Mouse (Mus musculus) heart, embryonic 16.5 days (tissue): ENCODE measurements around the gene Hoxc5. TPM values are rescaled to one million over a fixed set of nuclear protein-coding genes. Genes with fewer than 3 reads are reported as not detected.

Experiments used
- ATAC-seq: fragments of 200-750 bp; cut with Nextera tagmentation; replicated peaks from 2 replicates; pipeline ENCODE4 v1.8.0; 2017; ENCODE audit warnings: moderate number of reproducible peaks; ENCODE audit not compliant: insufficient read depth, low FRiP score; ENCODE audit errors: extremely low read depth
- H3K27ac ChIP-seq: fragments of 300-500 bp; sonication (generic); 2 replicates; pipeline ENCODE4 v1.5.1; 2014; ENCODE audit warnings: mild to moderate bottlenecking, low read length, control low read depth, moderate library complexity
- H3K27me3 ChIP-seq: fragments of 300-500 bp; sonication (generic); 2 replicates; pipeline ENCODE4 v1.6.1; 2014; ENCODE audit warnings: low read length, mixed read lengths; ENCODE audit not compliant: control insufficient read depth, insufficient read depth
- H3K36me3 ChIP-seq: fragments of 300-500 bp; sonication (generic); 2 replicates; pipeline ENCODE4 v1.6.1; 2014; ENCODE audit not compliant: control insufficient read depth, insufficient read depth
- H3K4me1 ChIP-seq: fragments of 300-500 bp; sonication (generic); 2 replicates; pipeline ENCODE4 v1.6.1; 2014; ENCODE audit warnings: low read length, mixed read lengths; ENCODE audit not compliant: control insufficient read depth, insufficient read depth
- H3K4me2 ChIP-seq: fragments of 300-500 bp; sonication (generic); 2 replicates; pipeline ENCODE4 v1.6.1; 2014; ENCODE audit warnings: low read depth, mild to moderate bottlenecking, control low read depth, low read length
- H3K4me3 ChIP-seq: fragments of 300-500 bp; sonication (generic); 2 replicates; pipeline ENCODE4 v1.5.1; 2014; ENCODE audit warnings: mild to moderate bottlenecking, control low read depth, low read length
- H3K9ac ChIP-seq: fragments of 300-500 bp; sonication (generic); 2 replicates; pipeline ENCODE4 v1.6.1; 2014; ENCODE audit warnings: low read length, control low read depth
- H3K9me3 ChIP-seq: fragments of 300-500 bp; sonication (generic); replicated peaks from 2 replicates; pipeline ENCODE4 v1.6.1; 2016; ENCODE audit warnings: low read length; ENCODE audit not compliant: control insufficient read depth
- WGBS: fragments of 180-500 bp; shearing (Covaris S2); extraction: QIAGEN DNeasy Blood & Tissue Kit; methylation state at CpG from one replicate; pipeline ENCODE4 v1.1.7; 2014; 5-methylcytosine and 5-hydroxymethylcytosine counted together
- polyA plus RNA-seq: library from polyadenylated mRNA; unstranded; fragments of >200 nt; fragmentation: Nextera tagmentation; extraction: Ambion mirVana; gene quantifications from 2 replicates; pipeline ENCODE4 v1.2.1, GENCODE M21; 2015

Gene Hoxc5
- polyA plus RNA-seq, 1 experiment from 2014 or later: 0.11 TPM

DNA sequence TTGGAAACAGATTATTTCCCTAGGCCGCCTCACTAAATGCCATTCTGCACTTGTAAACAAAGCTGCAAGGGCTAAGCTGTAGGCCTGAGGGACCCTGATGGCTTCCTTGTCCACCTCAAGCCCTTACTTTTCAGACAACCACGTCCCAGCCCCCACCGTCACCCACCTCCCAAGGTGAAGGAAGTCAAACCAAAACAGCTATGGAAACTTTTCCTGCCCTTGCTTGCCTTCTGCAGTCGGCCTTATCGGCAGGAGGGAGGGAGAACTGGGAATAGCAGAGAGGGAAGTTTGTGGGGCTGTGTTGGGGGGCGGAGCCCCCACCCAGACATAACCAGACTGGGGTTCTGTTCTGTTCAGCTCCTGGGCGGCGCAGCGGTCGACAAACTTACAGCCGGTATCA is 25.0 kb downstream of the Hoxc5 start:
- Histone ChIP-seq H3K4me1 (no peaks in the 10 kb centered on the region), H3K27ac (no peak overlapping the region), H3K4me3 (no peak overlapping the region), H3K27me3 (peaks cover 90% of the 10 kb centered on the region), H3K9me3 (no peaks in the 10 kb centered on the region), H3K4me2 (no peak overlapping the region), H3K36me3 (no peaks in the 10 kb centered on the region), H3K9ac (no peak overlapping the region)
- no peak for ATAC-seq
- WGBS: 1% methylated on average over 11 of the region's 11 CpGs

GRCm38 (mm10) chr15:102992863-102993262 is 25.6 kb downstream of the Hoxc5 start:
- Histone ChIP-seq H3K36me3 (no peaks in the 10 kb centered on the region), H3K27ac (no peak overlapping the region), H3K27me3 (peaks cover 91% of the 10 kb centered on the region), H3K9ac (no peak overlapping the region), H3K4me2 (no peak overlapping the region), H3K4me1 (no peaks in the 10 kb centered on the region), H3K4me3 (no peak overlapping the region), H3K9me3 (no peaks in the 10 kb centered on the region)
- 1% methylated on average over 3 of the region's 3 CpGs for WGBS
- no peak for ATAC-seq

DNA sequence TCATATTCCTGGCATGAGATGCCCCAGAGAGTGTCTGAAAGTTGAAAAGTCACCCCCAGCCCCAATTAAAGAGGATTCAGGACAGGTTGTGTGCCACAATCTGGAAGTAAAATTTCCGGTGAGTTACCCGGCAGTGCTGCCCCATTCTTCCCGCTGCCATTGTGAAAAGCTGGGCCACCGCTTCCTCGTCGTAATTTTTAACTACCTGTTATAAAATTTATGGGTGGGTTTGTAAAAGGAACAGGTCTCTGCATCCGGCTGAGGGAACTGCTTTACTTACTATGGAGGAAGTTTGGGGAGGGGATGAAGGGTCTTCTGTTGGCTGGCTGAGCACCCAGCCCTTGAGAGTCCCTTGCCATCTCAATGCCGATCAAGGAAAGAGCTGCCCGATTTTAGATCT is 29.3 kb downstream of the Hoxc5 start:
- no peak overlapping the region for H3K4me2 ChIP-seq
- 2% methylated on average over 9 of the region's 9 CpGs for WGBS
- H3K9me3 ChIP-seq: no peaks in the 10 kb centered on the region
- no peak overlapping the region for H3K27ac ChIP-seq
- peaks cover 9% of the 10 kb centered on the region; the same call in 1 of the 2 replicates for H3K4me1 ChIP-seq
- no peak overlapping the region for H3K9ac ChIP-seq
- H3K36me3 ChIP-seq: no peaks in the 10 kb centered on the region
- H3K4me3 ChIP-seq: no peak overlapping the region
- ATAC-seq: no peak
- H3K27me3 ChIP-seq: peaks cover 95% of the 10 kb centered on the region

DNA sequence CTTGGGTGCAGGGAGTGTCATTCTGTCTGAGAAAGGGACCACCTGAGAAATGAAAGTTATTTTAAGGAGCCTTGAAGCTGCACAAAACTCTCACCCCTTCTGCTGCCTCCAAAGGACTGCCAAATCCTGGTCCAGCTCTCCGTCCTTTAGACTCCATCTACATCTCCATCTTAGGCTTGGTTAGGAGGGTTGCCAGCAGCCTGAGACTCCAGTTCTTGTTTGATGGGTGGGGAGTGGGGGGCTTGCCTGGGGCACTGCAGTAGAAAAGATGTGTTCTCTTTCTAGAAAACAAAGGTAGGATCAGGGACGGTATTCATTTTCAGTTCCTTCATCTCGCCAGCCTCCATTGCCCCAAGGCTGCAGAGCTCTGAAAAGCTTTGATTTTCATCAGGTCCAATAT is 30.2 kb downstream of the Hoxc5 start:
- no peaks in the 10 kb centered on the region for H3K9me3 ChIP-seq
- no peaks in the 10 kb centered on the region for H3K36me3 ChIP-seq
- no peak overlapping the region for H3K4me3 ChIP-seq
- no peak overlapping the region for H3K27ac ChIP-seq
- ATAC-seq: no peak
- H3K4me2 ChIP-seq: no peak overlapping the region
- H3K9ac ChIP-seq: no peak overlapping the region
- 1% methylated on average over 3 of the region's 3 CpGs for WGBS
- peaks cover 93% of the 10 kb centered on the region for H3K27me3 ChIP-seq
- H3K4me1 ChIP-seq: peaks cover 10% of the 10 kb centered on the region; the same call in 1 of the 2 replicates

- Histone ChIP-seq H3K9me3 (no peaks in the 10 kb centered on the region), H3K27ac (no peak within 1 kb of the TSS), H3K27me3 (peaks cover 93% of the 10 kb centered on the region), H3K4me3 (peak within 1 kb of the TSS; percentile 59), H3K4me2 (peak within 1 kb of the TSS; percentile 76), H3K36me3 (no peaks in the 10 kb centered on the region), H3K9ac (peak within 1 kb of the TSS; percentile 68; the same call in 1 of the 2 replicates), H3K4me1 (peaks cover 10% of the 10 kb centered on the region; the same call in 1 of the 2 replicates)
- no peak for ATAC-seq
- WGBS: 3% methylated on average over 19 of the region's 19 CpGs
Measured at GRCm38 (mm10) chr15:102997939-102998355, 30.7 kb downstream of the Hoxc5 start, which contains the start of gene Hoxc6. Gene Hoxc6, plus strand, starts transcription at chr15:102998257.

DNA sequence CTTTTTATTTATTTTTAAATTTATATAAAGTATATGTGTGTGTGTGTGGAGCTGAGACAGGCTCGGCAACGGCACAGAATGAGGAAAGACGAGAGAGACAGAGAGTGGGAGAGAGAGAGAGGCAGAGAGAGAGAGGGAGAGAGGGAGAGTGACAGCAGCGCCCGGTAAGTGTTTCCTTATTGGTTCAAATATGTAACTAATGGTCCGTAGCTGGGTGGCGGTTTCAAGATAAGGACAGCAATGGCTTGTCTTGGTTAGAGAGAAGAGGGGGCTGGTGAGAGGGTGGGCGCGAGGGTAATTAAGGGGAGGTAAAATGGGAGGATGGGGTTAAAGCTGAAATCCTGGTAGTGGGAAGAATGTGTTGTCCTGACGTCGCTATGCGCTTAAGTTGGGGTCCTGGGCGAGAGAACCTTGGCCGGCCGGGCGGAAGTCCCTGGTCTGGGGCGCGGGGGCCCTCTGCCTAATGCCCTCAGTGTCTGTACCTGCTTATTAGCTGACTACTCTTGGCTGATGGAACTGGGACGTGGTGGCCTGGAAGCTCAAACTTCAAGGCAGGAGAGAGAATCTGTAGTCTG is 31.5 kb downstream of the Hoxc5 start:
- H3K9ac ChIP-seq: no peak overlapping the region; the same call in 1 of the 2 replicates
- ATAC-seq: peak; percentile 6; the same call in 1 of the 2 replicates
- H3K9me3 ChIP-seq: no peaks in the 10 kb centered on the region
- H3K27ac ChIP-seq: no peak overlapping the region
- peaks cover 10% of the 10 kb centered on the region; the same call in 1 of the 2 replicates for H3K4me1 ChIP-seq
- H3K27me3 ChIP-seq: peaks cover 93% of the 10 kb centered on the region
- WGBS: 1% methylated on average over 18 of the region's 19 CpGs
- peak overlapping the region; percentile 59 for H3K4me3 ChIP-seq
- no peaks in the 10 kb centered on the region for H3K36me3 ChIP-seq
- peak overlapping the region; percentile 76 for H3K4me2 ChIP-seq

GRCm38 (mm10) chr15:102999183-102999831 is 32.1 kb downstream of the Hoxc5 start:
- H3K9me3 ChIP-seq: no peaks in the 10 kb centered on the region
- H3K27ac ChIP-seq: no peak overlapping the region
- WGBS: 3% methylated on average over 33 of the region's 33 CpGs
- H3K27me3 ChIP-seq: peaks cover 93% of the 10 kb centered on the region
- peak overlapping the region; percentile 76 for H3K4me2 ChIP-seq
- peak; percentile 68 for ATAC-seq
- H3K9ac ChIP-seq: peak overlapping the region; percentile 68
- no peaks in the 10 kb centered on the region for H3K36me3 ChIP-seq
- peaks cover 10% of the 10 kb centered on the region; the same call in 1 of the 2 replicates for H3K4me1 ChIP-seq
- H3K4me3 ChIP-seq: peak overlapping the region; percentile 59

DNA sequence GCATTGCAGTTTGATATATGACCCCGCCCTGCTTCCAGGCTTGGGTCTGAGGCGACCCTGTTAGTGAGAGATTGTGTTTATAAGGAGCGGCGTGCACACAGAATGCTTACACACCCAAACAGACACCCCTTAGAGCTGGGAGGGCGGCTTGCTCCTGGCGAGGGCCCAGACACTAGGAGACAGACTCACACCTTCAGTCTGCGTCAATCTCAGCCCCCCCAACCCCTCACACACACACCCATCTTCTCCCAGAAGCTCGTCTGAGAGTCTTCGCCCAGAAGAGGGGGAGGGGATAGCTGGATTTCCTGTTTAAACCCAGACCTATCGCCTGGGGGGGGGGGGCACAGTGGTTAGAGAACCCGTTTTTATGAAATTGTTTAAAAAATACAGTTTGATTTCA is 32.7 kb downstream of the Hoxc5 start:
- no peak overlapping the region for H3K9ac ChIP-seq
- H3K27me3 ChIP-seq: peaks cover 93% of the 10 kb centered on the region
- ATAC-seq: no peak
- peak overlapping the region; percentile 76; the same call in 1 of the 2 replicates for H3K4me2 ChIP-seq
- no peak overlapping the region for H3K27ac ChIP-seq
- peaks cover 10% of the 10 kb centered on the region; the same call in 1 of the 2 replicates for H3K4me1 ChIP-seq
- H3K9me3 ChIP-seq: no peaks in the 10 kb centered on the region
- peak overlapping the region; percentile 59 for H3K4me3 ChIP-seq
- no peaks in the 10 kb centered on the region for H3K36me3 ChIP-seq
- WGBS: 24% methylated on average over 10 of the region's 11 CpGs

- Histone ChIP-seq H3K4me3 (no peak overlapping the region), H3K9ac (no peak overlapping the region)
- no peak for ATAC-seq
Measured at GRCm38 (mm10) chr15:103000501-103000901, 33.3 kb downstream of the Hoxc5 start.

More at GRCm38 (mm10) chr15:103000501-103000901, 33.3 kb downstream of the Hoxc5 start:
- H3K27me3 ChIP-seq: peaks cover 92% of the 10 kb centered on the region
- H3K4me2 ChIP-seq: 0 out of 2 replicates have a peak overlapping the region, but pooled peaks have one; percentile 4
- H3K4me1 ChIP-seq: peaks cover 10% of the 10 kb centered on the region; the same call in 1 of the 2 replicates
- H3K27ac ChIP-seq: no peak overlapping the region
- no peaks in the 10 kb centered on the region for H3K36me3 ChIP-seq
- H3K9me3 ChIP-seq: no peaks in the 10 kb centered on the region
- WGBS: 16% methylated on average over 24 of the region's 24 CpGs
